Mouse (Mus musculus) small intestine, adult 2 months (tissue): ENCODE measurements around the gene Arpc3. TPM values are rescaled to one million over a fixed set of nuclear protein-coding genes. Genes with fewer than 3 reads are reported as not detected.

Experiments
- H3K27ac ChIP-seq: fragments of 200-500 bp; 2 replicates; pipeline ENCODE4 v1.5.1; 2012; ENCODE audit warnings: low read depth, low read length, control low read depth, inconsistent platforms; ENCODE audit not compliant: insufficient read depth
- H3K27me3 ChIP-seq: fragments of 200-500 bp; 2 replicates; pipeline ENCODE4 v1.6.1; 2012; ENCODE audit warnings: mild to moderate bottlenecking, moderate library complexity, low read length, inconsistent platforms; ENCODE audit not compliant: control insufficient read depth, insufficient read depth
- H3K36me3 ChIP-seq: fragments of 200-500 bp; 2 replicates; pipeline ENCODE4 v1.6.1; 2012; ENCODE audit warnings: mild to moderate bottlenecking, low read length, control low read depth, inconsistent platforms; ENCODE audit not compliant: control insufficient read depth, insufficient read depth
- H3K4me1 ChIP-seq: fragments of 200-500 bp; 2 replicates; pipeline ENCODE4 v1.6.1; 2012; ENCODE audit warnings: low read length, inconsistent platforms, mixed read lengths; ENCODE audit not compliant: control insufficient read depth, insufficient read depth, insufficient read length
- H3K4me3 ChIP-seq: fragments of 200-500 bp; 2 replicates; pipeline ENCODE4 v1.5.1; 2012; ENCODE audit warnings: low read depth, mild to moderate bottlenecking, control low read depth, inconsistent platforms, low read length, moderate library complexity
- CTCF ChIP-seq: fragments of 200-500 bp; IDR thresholded peaks from 2 replicates; pipeline ENCODE4 v1.5.1; 2012; ENCODE audit warnings: low read depth, mild to moderate bottlenecking, control low read depth, inconsistent platforms, low read length, moderate library complexity, mixed read lengths; ENCODE audit not compliant: insufficient replicate concordance, insufficient read length; ENCODE audit errors: extremely low read depth
- POLR2A ChIP-seq: fragments of 200-500 bp; IDR thresholded peaks from 2 replicates; pipeline ENCODE4 v1.6.1; 2012; ENCODE audit warnings: low read depth, mild to moderate bottlenecking, control low read depth, inconsistent platforms, low read length, moderate library complexity
- WGBS: fragments of 180-500 bp; shearing (Covaris S2); methylation state at CpG from one replicate; pipeline ENCODE4 v1.1.7; 2018; 5-methylcytosine and 5-hydroxymethylcytosine counted together
- polyA plus RNA-seq: library from polyadenylated mRNA; depleted of rRNA; stranded (reverse); fragments of >200 nt; gene quantifications from 2 replicates; pipeline ENCODE4 v1.2.3, GENCODE M21; 2012

Gene Arpc3
- polyA plus RNA-seq, 1 experiment: 105 TPM

- Histone ChIP-seq H3K36me3 (peaks cover 66% of the 10 kb centered on the region), H3K27me3 (no peaks in the 10 kb centered on the region), H3K4me3 (no peak overlapping the region), H3K4me1 (peaks cover 2% of the 10 kb centered on the region), H3K27ac (peak overlapping the region; percentile 68)
- WGBS: 77% methylated on average over 8 of the region's 8 CpGs
- no peak for TF ChIP-seq CTCF
- no peak for TF ChIP-seq POLR2A
Measured at GRCm38 (mm10) chr5:122399871-122400270, 8.2 kb downstream of the Arpc3 start.

DNA sequence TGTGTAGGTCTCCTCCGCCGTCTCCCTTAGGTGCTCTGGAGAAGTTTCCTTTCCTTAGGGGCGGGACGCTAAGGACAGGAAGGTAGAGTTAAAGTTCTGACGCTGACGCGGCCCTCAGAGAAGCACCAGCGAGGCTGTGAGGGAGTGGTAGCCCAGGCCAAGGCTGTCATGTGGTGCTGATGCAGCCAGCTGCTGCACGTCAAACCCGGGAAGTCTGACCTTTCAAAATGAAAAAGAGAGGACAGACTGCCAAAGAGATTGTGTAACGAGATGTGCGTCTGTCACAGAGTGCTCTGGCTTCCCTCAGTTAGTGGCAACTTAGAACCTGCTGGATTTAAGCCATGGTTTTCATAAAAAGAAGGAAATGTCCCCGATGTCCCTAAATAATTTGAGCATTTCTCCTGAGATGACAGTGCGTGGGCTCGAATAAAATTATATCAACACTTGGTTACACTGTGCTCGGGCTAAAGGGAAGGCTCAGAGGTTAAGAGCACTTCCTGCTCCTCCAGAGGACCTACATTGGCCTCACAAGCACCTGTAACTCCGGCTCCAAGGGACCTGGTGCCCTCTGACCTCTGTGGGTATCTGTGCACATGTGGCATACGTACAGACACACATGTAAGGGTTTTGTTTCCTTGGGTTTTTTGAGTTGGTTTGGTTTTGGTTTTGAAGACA lies 9.1 kb downstream of the Arpc3 start:
- peaks cover 2% of the 10 kb centered on the region for H3K4me1 ChIP-seq
- H3K4me3 ChIP-seq: no peak overlapping the region
- 72% methylated on average over 18 of the region's 18 CpGs for WGBS
- no peak for TF ChIP-seq CTCF
- no peak for TF ChIP-seq POLR2A
- H3K27ac ChIP-seq: peak overlapping the region; percentile 68
- H3K27me3 ChIP-seq: no peaks in the 10 kb centered on the region
- H3K36me3 ChIP-seq: peaks cover 75% of the 10 kb centered on the region

DNA sequence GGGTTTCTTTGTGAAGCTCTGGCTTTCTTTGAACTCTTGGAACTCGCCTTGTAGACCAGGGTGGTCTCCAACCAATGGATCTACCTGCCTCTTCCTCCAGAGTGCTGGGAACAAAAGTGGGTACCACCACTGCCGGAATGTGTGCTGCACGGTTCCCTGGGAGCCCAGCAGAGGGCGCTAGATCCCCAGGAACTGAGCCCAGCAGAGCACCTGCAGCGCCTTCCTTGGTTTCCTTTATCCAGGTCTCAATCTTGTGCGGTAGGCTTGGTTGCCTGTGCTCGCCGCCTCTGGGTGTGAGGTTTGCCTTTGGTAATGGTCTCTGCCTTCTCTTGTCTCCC lies 9.6 kb downstream of the Arpc3 start:
- TF ChIP-seq CTCF (peak; percentile 94), POLR2A (no peak)
- 24% methylated on average over 8 of the region's 8 CpGs for WGBS
- H3K36me3 ChIP-seq: peaks cover 79% of the 10 kb centered on the region
- peaks cover 2% of the 10 kb centered on the region for H3K4me1 ChIP-seq
- no peak overlapping the region for H3K4me3 ChIP-seq
- H3K27me3 ChIP-seq: no peaks in the 10 kb centered on the region
- H3K27ac ChIP-seq: 0 out of 2 replicates have a peak overlapping the region, but pooled peaks have one; percentile 19

GRCm38 (mm10) chr5:122402160-122402559 lies 10.5 kb downstream of the Arpc3 start:
- peaks cover 81% of the 10 kb centered on the region for H3K36me3 ChIP-seq
- WGBS: 85% methylated on average over 13 of the region's 13 CpGs
- no peaks in the 10 kb centered on the region for H3K27me3 ChIP-seq
- peak overlapping the region; percentile 21; the same call in 1 of the 2 replicates for H3K27ac ChIP-seq
- TF ChIP-seq CTCF: no peak
- TF ChIP-seq POLR2A: no peak
- H3K4me3 ChIP-seq: no peak overlapping the region
- H3K4me1 ChIP-seq: no peaks in the 10 kb centered on the region; the same call in none of the 2 replicates

- TF ChIP-seq POLR2A (no peak), CTCF (no peak)
- H3K36me3 ChIP-seq: peaks cover 76% of the 10 kb centered on the region
- no peaks in the 10 kb centered on the region; the same call in none of the 2 replicates for H3K4me1 ChIP-seq
- WGBS: 87% methylated on average over 5 of the region's 5 CpGs
- peak overlapping the region; percentile 21; the same call in 1 of the 2 replicates for H3K27ac ChIP-seq
- H3K4me3 ChIP-seq: no peak overlapping the region
- H3K27me3 ChIP-seq: no peaks in the 10 kb centered on the region
Measured at GRCm38 (mm10) chr5:122402772-122403171, 11.1 kb downstream of the Arpc3 start.

DNA sequence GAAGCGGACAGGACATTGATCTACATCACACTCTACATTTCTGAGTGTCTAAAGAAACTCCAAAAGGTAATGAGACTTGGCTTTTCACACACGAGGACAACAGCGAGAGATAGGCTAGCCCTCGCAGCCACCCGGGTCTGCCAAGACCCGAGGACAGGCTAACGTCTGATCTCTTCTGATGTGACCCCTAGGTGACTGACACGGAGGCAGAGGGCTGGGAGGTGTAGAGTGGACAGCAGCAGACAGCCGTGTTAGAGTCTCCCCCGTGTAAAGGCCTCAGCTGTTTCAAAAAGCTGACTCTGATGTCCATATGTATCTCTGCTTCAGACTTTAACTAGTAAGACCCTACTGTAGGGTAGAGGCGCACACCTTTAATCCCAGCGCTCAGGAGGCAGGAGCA lies 11.7 kb downstream of the Arpc3 start:
- WGBS: 88% methylated on average over 12 of the region's 12 CpGs
- TF ChIP-seq CTCF (no peak), POLR2A (no peak)
- Histone ChIP-seq H3K27me3 (no peaks in the 10 kb centered on the region), H3K27ac (no peak overlapping the region), H3K4me1 (no peaks in the 10 kb centered on the region; the same call in 1 of the 2 replicates), H3K36me3 (peaks cover 73% of the 10 kb centered on the region), H3K4me3 (no peak overlapping the region)

DNA sequence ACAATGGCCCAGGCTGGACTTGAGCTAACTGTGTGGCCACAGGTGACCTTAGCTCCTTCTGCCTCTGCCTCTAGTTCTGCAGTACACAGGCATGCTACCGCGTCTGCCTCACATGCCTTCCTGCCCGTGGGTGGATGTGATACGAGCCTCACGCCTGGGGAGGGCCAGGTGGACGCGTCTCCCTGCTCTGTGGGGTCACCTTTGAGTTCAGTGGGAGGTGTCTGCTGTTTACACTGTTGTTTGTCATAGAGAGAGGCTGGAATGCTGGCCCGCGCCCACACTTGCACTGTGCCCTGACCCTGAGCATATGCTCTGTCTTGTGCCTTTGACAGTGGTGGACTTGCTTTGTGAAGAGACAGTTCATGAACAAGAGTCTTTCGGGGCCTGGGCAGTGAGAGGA lies 13.9 kb downstream of the Arpc3 start:
- Histone ChIP-seq H3K27ac (no peak overlapping the region), H3K4me1 (no peaks in the 10 kb centered on the region; the same call in 1 of the 2 replicates), H3K4me3 (no peak overlapping the region), H3K27me3 (no peaks in the 10 kb centered on the region), H3K36me3 (peaks cover 60% of the 10 kb centered on the region)
- WGBS: 95% methylated on average over 10 of the region's 10 CpGs
- TF ChIP-seq CTCF (no peak), POLR2A (no peak)
